Mouse (Mus musculus): ENCODE measurements around the gene Vax2. TPM values are rescaled to one million over a fixed set of nuclear protein-coding genes. Genes with fewer than 3 reads are reported as not detected.

The Vax2 gene
- polyA plus RNA-seq, 1 experiment from 2014 or later, result not detected

DNA sequence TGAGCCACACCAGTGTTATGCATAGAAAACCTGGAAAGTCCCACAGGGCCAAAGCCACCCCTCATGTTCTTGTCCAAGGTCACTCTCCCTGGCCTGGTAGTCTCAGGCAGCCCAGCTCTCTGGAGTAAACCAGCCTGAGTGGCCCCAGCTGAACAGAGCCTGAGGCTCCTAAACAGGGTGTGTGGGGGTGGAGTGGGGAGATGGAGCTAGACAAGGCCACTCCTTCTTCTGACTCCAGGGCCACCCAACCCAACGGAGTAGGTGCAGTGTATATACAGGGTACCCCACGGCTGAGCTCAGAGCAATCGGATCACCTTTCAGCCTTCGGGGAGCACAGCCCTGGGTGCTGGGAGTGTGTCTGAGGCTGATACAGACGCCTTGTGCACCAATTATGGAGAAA, 33.1 kb downstream of the Vax2 start:
- Histone ChIP-seq H3K27ac (no peak overlapping the region), H3K4me3 (replicated peaks) (no peak overlapping the region)
- 71% methylated on average over 5 of the region's 5 CpGs for WGBS

DNA sequence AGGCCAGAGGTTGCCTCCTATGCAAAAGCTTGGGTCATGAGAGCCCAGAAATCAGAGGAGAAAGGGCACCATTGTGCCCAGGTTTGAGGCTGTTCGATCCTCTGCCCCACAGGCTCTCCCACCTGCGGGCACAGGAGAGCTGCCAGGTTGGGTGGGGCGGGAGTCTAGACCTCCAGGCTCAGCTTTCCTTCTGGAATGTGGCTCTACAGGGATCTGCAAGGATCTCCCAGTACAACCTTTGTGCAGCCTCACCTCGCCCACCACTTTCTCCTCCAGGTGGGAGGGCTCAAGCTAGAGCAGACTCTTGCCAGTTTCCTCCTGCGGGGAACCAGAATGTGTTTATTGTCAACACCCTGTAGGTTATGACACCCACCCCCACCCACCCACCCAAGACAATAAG, 33.5 kb downstream of the Vax2 start:
- H3K4me2 ChIP-seq (replicated peaks), result no peak overlapping the region
- no peaks in the 10 kb centered on the region for H3K9me3 ChIP-seq
- no peak overlapping the region for H3K27ac ChIP-seq
- no peaks in the 10 kb centered on the region for H3K4me1 ChIP-seq (replicated peaks)
- H3K4me3 ChIP-seq (replicated peaks), result no peak overlapping the region
- peak; percentile 55 for ATAC-seq
- H3K9ac ChIP-seq, result no peak overlapping the region
- WGBS, result 52% methylated on average over 5 of the region's 5 CpGs
- H3K36me3 ChIP-seq, result no peaks in the 10 kb centered on the region
- peaks cover 5% of the 10 kb centered on the region; the same call in 1 of the 2 replicates for H3K27me3 ChIP-seq (replicated peaks)

More for the DNA sequence above, 33.1 kb downstream of the Vax2 start:
- H3K4me1 ChIP-seq (replicated peaks), result no peaks in the 10 kb centered on the region
- H3K36me3 ChIP-seq, result no peaks in the 10 kb centered on the region
- H3K9ac ChIP-seq, result no peak overlapping the region
- H3K27me3 ChIP-seq (replicated peaks), result peaks cover 5% of the 10 kb centered on the region; the same call in 1 of the 2 replicates
- ATAC-seq, result peak; percentile 39
- H3K4me2 ChIP-seq (replicated peaks), result no peak overlapping the region
- H3K9me3 ChIP-seq, result no peaks in the 10 kb centered on the region

DNA sequence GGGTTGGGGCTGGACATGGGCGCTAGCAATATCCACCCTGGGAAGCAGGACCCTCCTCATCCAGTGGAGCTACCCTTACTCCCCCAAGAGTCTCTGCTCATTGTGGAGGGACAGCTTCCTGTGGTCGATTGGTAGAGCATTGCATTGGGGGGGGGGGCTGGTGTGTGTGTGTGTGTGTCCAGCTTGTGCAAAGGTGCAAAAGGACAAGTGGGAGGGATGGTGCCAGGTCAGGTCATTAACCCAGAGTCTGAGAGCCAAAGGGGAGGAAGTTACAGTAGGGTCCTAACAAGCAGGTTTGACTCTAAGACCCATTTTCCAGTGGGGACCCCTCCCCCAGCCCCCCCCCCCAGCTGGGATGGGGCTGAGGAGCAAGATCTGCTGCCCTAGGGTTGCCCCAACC, 34.4 kb downstream of the Vax2 start:
- WGBS, result 63% methylated on average over 2 of the region's 2 CpGs
- Histone ChIP-seq H3K27ac (no peak overlapping the region), H3K9me3 (no peaks in the 10 kb centered on the region), H3K4me3 (replicated peaks) (no peak overlapping the region), H3K27me3 (replicated peaks) (peaks cover 5% of the 10 kb centered on the region; the same call in 1 of the 2 replicates), H3K36me3 (no peaks in the 10 kb centered on the region), H3K4me1 (replicated peaks) (no peaks in the 10 kb centered on the region), H3K4me2 (replicated peaks) (no peak overlapping the region), H3K9ac (no peak overlapping the region)
- no peak for ATAC-seq

DNA sequence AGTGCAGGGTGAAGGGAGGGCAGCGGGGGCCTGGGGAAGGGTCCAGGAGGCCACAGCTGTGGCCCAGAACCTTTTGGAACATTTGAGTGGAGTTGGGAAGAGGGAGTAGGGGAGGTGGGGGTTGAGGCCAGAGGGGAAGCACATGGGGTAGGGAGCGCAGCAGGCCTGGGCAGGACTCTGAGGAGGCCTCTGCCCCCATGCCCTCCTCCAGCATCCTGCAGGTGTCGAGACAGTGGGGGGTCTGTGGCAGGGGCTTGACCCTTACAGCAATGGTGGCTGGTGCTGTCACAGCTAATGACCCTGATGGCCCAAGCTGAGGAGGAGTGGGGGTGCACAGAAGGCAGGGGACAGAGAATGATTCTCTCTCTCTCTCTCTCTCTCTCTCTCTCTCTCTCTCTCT, 38.2 kb downstream of the Vax2 start:
- Histone ChIP-seq H3K9ac (no peak overlapping the region), H3K27me3 (replicated peaks) (peaks cover 16% of the 10 kb centered on the region), H3K4me3 (replicated peaks) (no peak overlapping the region), H3K27ac (no peak overlapping the region), H3K4me2 (replicated peaks) (no peak overlapping the region), H3K4me1 (replicated peaks) (no peaks in the 10 kb centered on the region), H3K36me3 (no peaks in the 10 kb centered on the region), H3K9me3 (no peaks in the 10 kb centered on the region)
- ATAC-seq, result no peak
- WGBS, result 61% methylated on average over 3 of the region's 3 CpGs

DNA sequence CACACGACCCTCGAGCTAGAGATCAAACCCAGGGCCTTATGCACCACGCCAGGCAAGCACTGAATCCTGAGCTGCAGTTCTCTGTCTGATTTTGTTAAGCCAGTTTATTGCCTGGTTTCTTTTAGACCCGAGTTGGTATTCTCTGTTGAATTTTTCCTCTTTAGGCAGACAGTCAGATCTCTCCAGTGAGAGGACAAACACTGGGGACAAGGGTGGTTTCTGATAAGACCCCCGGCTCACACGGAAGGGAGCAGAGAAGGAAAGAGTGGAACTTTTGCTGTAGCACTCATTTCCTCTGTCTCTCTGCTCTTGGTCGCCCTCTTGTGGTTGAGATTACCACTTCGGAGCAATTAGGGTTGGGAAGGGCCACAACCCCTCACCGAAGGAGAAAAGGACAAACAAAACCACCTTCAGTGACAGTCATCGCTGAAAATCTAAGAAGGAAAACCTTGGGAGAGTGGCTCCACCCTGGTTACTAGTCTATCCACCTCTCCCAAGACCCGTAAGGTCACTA, 39.2 kb downstream of the Vax2 start:
- peaks cover 16% of the 10 kb centered on the region for H3K27me3 ChIP-seq (replicated peaks)
- H3K4me1 ChIP-seq (replicated peaks), result no peaks in the 10 kb centered on the region
- ATAC-seq, result peak; percentile 45; the same call in 1 of the 2 replicates
- H3K36me3 ChIP-seq, result no peaks in the 10 kb centered on the region
- H3K4me3 ChIP-seq (replicated peaks), result no peak overlapping the region
- H3K9me3 ChIP-seq, result no peaks in the 10 kb centered on the region
- no peak overlapping the region for H3K27ac ChIP-seq
- 7% methylated on average over 11 of the region's 11 CpGs for WGBS
- no peak overlapping the region for H3K9ac ChIP-seq
- H3K4me2 ChIP-seq (replicated peaks), result 0 out of 2 replicates have a peak overlapping the region, but pooled peaks have one; percentile 31

- ATAC-seq, result no peak
- H3K4me2 ChIP-seq (replicated peaks), result no peak overlapping the region
- peaks cover 41% of the 10 kb centered on the region for H3K27me3 ChIP-seq (replicated peaks)
- no peaks in the 10 kb centered on the region for H3K36me3 ChIP-seq
- no peaks in the 10 kb centered on the region for H3K9me3 ChIP-seq
- H3K4me1 ChIP-seq (replicated peaks), result peaks cover 7% of the 10 kb centered on the region
- 78% methylated on average over 9 of the region's 9 CpGs for WGBS
- H3K27ac ChIP-seq, result no peak overlapping the region
- H3K9ac ChIP-seq, result no peak overlapping the region
- H3K4me3 ChIP-seq (replicated peaks), result no peak overlapping the region
These were observed 45.0 kb downstream of the Vax2 start for GRCm38 (mm10) chr6:83756051-83756450.

GRCm38 (mm10) chr6:83762344-83762743, 51.3 kb downstream of the Vax2 start, which contains the start of gene Ankrd53:
Gene Ankrd53, plus strand, starts transcription at chr6:83762644.
- Histone ChIP-seq H3K4me1 (replicated peaks) (peaks cover 19% of the 10 kb centered on the region), H3K27me3 (replicated peaks) (peaks cover 39% of the 10 kb centered on the region), H3K4me3 (replicated peaks) (peak within 1 kb of the TSS; percentile 34), H3K4me2 (replicated peaks) (peak within 1 kb of the TSS; percentile 73), H3K36me3 (no peaks in the 10 kb centered on the region), H3K9ac (peak within 1 kb of the TSS; percentile 36), H3K9me3 (no peaks in the 10 kb centered on the region), H3K27ac (no peak within 1 kb of the TSS)
- 28% methylated on average over 6 of the region's 6 CpGs for WGBS
- no peak for ATAC-seq

DNA sequence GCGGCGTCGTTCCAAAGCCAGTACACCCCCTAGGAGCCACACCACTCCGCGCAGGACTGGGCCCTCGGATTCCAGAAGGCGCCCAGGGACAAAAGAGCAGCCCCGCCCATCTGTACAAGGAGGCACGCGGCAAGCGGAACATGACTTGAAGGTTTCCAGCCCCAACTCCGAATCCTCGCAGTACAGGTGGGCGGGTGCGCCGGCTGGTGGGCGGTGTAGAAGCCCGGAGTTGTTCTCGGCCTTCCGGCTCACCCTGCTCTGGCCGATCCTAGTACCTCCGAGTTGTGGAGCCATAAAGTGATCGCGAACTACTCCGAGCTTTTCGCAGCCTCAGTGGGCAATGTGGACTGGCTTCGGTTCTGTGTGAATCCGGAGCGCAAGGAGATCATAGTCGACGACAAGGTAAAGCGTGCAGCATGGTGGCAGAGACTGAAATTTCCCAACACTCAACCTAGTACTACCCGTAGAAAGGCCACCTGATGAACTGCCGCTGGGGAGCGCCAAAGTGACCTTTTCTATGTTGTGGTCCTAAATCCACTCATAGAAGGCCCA, 51.9 kb downstream of the Vax2 start:
- 2% methylated on average over 35 of the region's 35 CpGs for WGBS
- peak overlapping the region; percentile 34 for H3K4me3 ChIP-seq (replicated peaks)
- H3K36me3 ChIP-seq, result no peaks in the 10 kb centered on the region
- ATAC-seq, result peak; percentile 80
- peak overlapping the region; percentile 36 for H3K9ac ChIP-seq
- H3K27me3 ChIP-seq (replicated peaks), result peaks cover 33% of the 10 kb centered on the region
- no peak overlapping the region for H3K27ac ChIP-seq
- no peaks in the 10 kb centered on the region for H3K9me3 ChIP-seq
- peaks cover 16% of the 10 kb centered on the region for H3K4me1 ChIP-seq (replicated peaks)
- H3K4me2 ChIP-seq (replicated peaks), result peak overlapping the region; percentile 73

- WGBS, result 80% methylated on average over 3 of the region's 3 CpGs
- H3K4me3 ChIP-seq (replicated peaks), result no peak overlapping the region
These were observed 55.9 kb downstream of the Vax2 start for GRCm38 (mm10) chr6:83766982-83767381.

DNA sequence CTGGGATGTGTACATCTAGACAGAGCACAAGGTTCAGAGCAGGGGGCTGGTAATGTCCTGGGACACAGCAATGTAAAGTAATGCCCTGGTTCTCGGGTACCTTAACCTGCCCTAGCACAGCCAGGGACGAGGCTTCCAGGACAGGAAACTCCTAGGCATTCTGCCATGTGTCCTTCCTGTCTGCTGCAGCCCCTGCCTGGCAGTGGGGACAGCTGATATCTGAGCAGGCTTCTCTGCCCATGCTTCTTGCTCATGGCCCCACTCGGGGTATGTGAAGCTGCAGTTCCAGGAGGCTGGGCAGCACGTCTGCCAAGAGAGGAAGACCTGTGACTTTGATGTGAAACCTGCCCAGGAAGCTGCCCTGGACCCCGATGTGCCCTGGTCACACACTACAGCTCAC, 57.4 kb downstream of the Vax2 start:
- WGBS, result 71% methylated on average over 5 of the region's 5 CpGs
- Histone ChIP-seq H3K36me3 (peaks cover 4% of the 10 kb centered on the region; the same call in 1 of the 2 replicates), H3K27me3 (replicated peaks) (no peaks in the 10 kb centered on the region), H3K9me3 (no peaks in the 10 kb centered on the region), H3K9ac (no peak overlapping the region), H3K4me2 (replicated peaks) (no peak overlapping the region), H3K4me1 (replicated peaks) (no peaks in the 10 kb centered on the region), H3K4me3 (replicated peaks) (no peak overlapping the region), H3K27ac (no peak overlapping the region)
- ATAC-seq, result no peak

More at GRCm38 (mm10) chr6:83766982-83767381, 55.9 kb downstream of the Vax2 start:
- Histone ChIP-seq H3K4me2 (replicated peaks) (no peak overlapping the region), H3K9ac (no peak overlapping the region), H3K9me3 (no peaks in the 10 kb centered on the region), H3K27ac (no peak overlapping the region), H3K27me3 (replicated peaks) (peaks cover 12% of the 10 kb centered on the region), H3K4me1 (replicated peaks) (peaks cover 11% of the 10 kb centered on the region; the same call in 1 of the 2 replicates), H3K36me3 (0 out of 2 replicates have a peak, but pooled peaks cover 4% of the 10 kb centered on the region)
- ATAC-seq, result no peak

GRCm38 (mm10) chr6:83774126-83774525, 63.1 kb downstream of the Vax2 start:
- H3K9me3 ChIP-seq, result no peaks in the 10 kb centered on the region
- WGBS, result 56% methylated on average over 9 of the region's 9 CpGs
- peaks cover 11% of the 10 kb centered on the region for H3K4me1 ChIP-seq (replicated peaks)
- no peak overlapping the region for H3K9ac ChIP-seq
- H3K27ac ChIP-seq, result no peak overlapping the region
- H3K27me3 ChIP-seq (replicated peaks), result no peaks in the 10 kb centered on the region
- peak overlapping the region; percentile 82 for H3K4me2 ChIP-seq (replicated peaks)
- peaks cover 6% of the 10 kb centered on the region; the same call in 1 of the 2 replicates for H3K36me3 ChIP-seq
- peak overlapping the region; percentile 93 for H3K4me3 ChIP-seq (replicated peaks)
- no peak for ATAC-seq

- Histone ChIP-seq H3K9ac (peak overlapping the region; percentile 98), H3K4me2 (replicated peaks) (peak overlapping the region; percentile 82), H3K27ac (peak overlapping the region; percentile 92), H3K9me3 (no peaks in the 10 kb centered on the region), H3K27me3 (replicated peaks) (no peaks in the 10 kb centered on the region), H3K4me1 (replicated peaks) (peaks cover 11% of the 10 kb centered on the region), H3K36me3 (peaks cover 6% of the 10 kb centered on the region; the same call in 1 of the 2 replicates), H3K4me3 (replicated peaks) (peak overlapping the region; percentile 93)
- peak; percentile 57 for ATAC-seq
- WGBS, result 1% methylated on average over 14 of the region's 14 CpGs
These were observed 63.9 kb downstream of the Vax2 start for GRCm38 (mm10) chr6:83774781-83775563.

Data from intestine, embryonic 15.5 days (tissue).